Mouse (Mus musculus): Measurements from ENCODE around the gene C130032M10Rik.

- no peak for TF ChIP-seq CTCF (IDR thresholded peaks at IDR 0.05; ENCODE audit: insufficient read depth, low read length)
- TF ChIP-seq POLR2A (IDR thresholded peaks at IDR 0.05; ENCODE audit: borderline replicate concordance, extremely low read depth, low read depth, low read length), result no peak
Measured at GRCm38 (mm10) chr9:114515364-114515763, at the start of gene C130032M10Rik.
